In genomic region chr7:63910225-63910624, GRCm38 (mm10) we compare ENCODE assay signal across 15 mouse cellular contexts. TPM values are rescaled to one million over a fixed set of nuclear protein-coding genes. Genes with fewer than 3 reads are reported as not detected.
DNase-seq lines count a peak whose midpoint lies in the region; ATAC-seq and TF ChIP-seq lines count a peak whose summit lies in the region.
"Had no signal": no experiment of that assay in that cellular context is flagged by ENCODE, and none has a peak within 500 bp of the region (broad histone marks: within the 10 kb centered on the region; RNA-seq: fewer than 3 reads in every experiment).

No protein-coding gene starts in this region.

- H3K36me3 ChIP-seq in heart, embryonic 10.5 days = no peaks in the 10 kb centered on the region
- H3K36me3 ChIP-seq in kidney, postnatal 0 days (ENCODE audit: insufficient read depth, low read length) = no peaks in the 10 kb centered on the region
- H3K36me3 ChIP-seq in E14TG2a.4 (ENCODE audit: insufficient read depth, low read length) = peaks cover 16% of the 10 kb centered on the region; the same call in 1 of the 2 replicates
- no peaks in the 10 kb centered on the region for H3K36me3 ChIP-seq in embryonic facial prominence, embryonic 15.5 days
- H3K36me3 ChIP-seq: embryonic facial prominence, embryonic 12.5 days; hindbrain, embryonic 13.5 days; limb, embryonic 13.5 days had no signal

- H3K27ac ChIP-seq in heart, embryonic 10.5 days = 0 out of 2 replicates have a peak overlapping the region, but pooled peaks have one; percentile 42
- H3K27ac ChIP-seq in kidney, postnatal 0 days = 0 out of 2 replicates have a peak overlapping the region, but pooled peaks have one; percentile 82
- 0 out of 2 replicates have a peak overlapping the region, but pooled peaks have one; percentile 4 for H3K27ac ChIP-seq in embryonic facial prominence, embryonic 15.5 days (replicated peaks)
- H3K27ac ChIP-seq: embryonic facial prominence, embryonic 12.5 days; hindbrain, embryonic 13.5 days had no signal

- no peak for TF ChIP-seq CTCF in kidney, postnatal 0 days (IDR thresholded peaks at IDR 0.05; ENCODE audit: low read depth)
- TF ChIP-seq CTCF in E14TG2a.4 (conservative IDR thresholded peaks at IDR 0.05; ENCODE audit: low read length) = no peak

- no peak overlapping the region for H3K4me3 ChIP-seq in heart, embryonic 10.5 days
- H3K4me3 ChIP-seq in kidney, postnatal 0 days (replicated peaks; ENCODE audit: low read depth, low read length) = no peak overlapping the region
- peak overlapping the region; percentile 46 for H3K4me3 ChIP-seq in E14TG2a.4 (replicated peaks; ENCODE audit: low read length)
- no peak overlapping the region for H3K4me3 ChIP-seq in embryonic facial prominence, embryonic 15.5 days (replicated peaks)
- H3K4me3 ChIP-seq: embryonic facial prominence, embryonic 12.5 days; hindbrain, embryonic 13.5 days; limb, embryonic 13.5 days had no signal

- WGBS in heart, embryonic 10.5 days = 46% methylated on average over 5 of the region's 5 CpGs
- 48% methylated on average over 5 of the region's 5 CpGs for WGBS in kidney, postnatal 0 days
- 55% methylated on average over 5 of the region's 5 CpGs for WGBS in embryonic facial prominence, embryonic 15.5 days

- H3K27me3 ChIP-seq in heart, embryonic 10.5 days (ENCODE audit: insufficient read depth, poor library complexity, severe bottlenecking) = no peaks in the 10 kb centered on the region
- H3K27me3 ChIP-seq in kidney, postnatal 0 days (ENCODE audit: insufficient read depth, low read length) = no peaks in the 10 kb centered on the region
- no peaks in the 10 kb centered on the region for H3K27me3 ChIP-seq in E14TG2a.4 (ENCODE audit: insufficient read depth, low read length)
- no peaks in the 10 kb centered on the region for H3K27me3 ChIP-seq in embryonic facial prominence, embryonic 15.5 days
- H3K27me3 ChIP-seq: embryonic facial prominence, embryonic 12.5 days; hindbrain, embryonic 13.5 days; limb, embryonic 13.5 days had no signal

- H3K9ac ChIP-seq in kidney, postnatal 0 days (ENCODE audit: low read depth, low read length) = no peak overlapping the region
- no peak overlapping the region for H3K9ac ChIP-seq in embryonic facial prominence, embryonic 15.5 days
- H3K9ac ChIP-seq: embryonic facial prominence, embryonic 12.5 days; hindbrain, embryonic 13.5 days; limb, embryonic 13.5 days had no signal

- peaks cover 84% of the 10 kb centered on the region for H3K4me1 ChIP-seq in heart, embryonic 10.5 days
- peaks cover 43% of the 10 kb centered on the region for H3K4me1 ChIP-seq in kidney, postnatal 0 days (replicated peaks; ENCODE audit: insufficient read depth, low read length)
- peaks cover 94% of the 10 kb centered on the region for H3K4me1 ChIP-seq in E14TG2a.4 (replicated peaks; ENCODE audit: low read depth, low read length)
- H3K4me1 ChIP-seq in embryonic facial prominence, embryonic 15.5 days = peaks cover 62% of the 10 kb centered on the region

- DNase-seq in heart, embryonic 10.5 days (ENCODE audit: low spot score) = no peak
- DNase-seq in heart, postnatal 4 days = no peak
- no peak for DNase-seq in kidney, postnatal 0 days (ENCODE audit: low spot score)
- no peak for DNase-seq in kidney, postnatal 14 days
- DNase-seq in frontal cortex, postnatal 36 days (ENCODE audit: low spot score in 2 of 2) = no peak
- no peak for DNase-seq in MN1 (ENCODE audit: low spot score)
- DNase-seq: layer of hippocampus, postnatal 36 days had no signal

- ATAC-seq in kidney, postnatal 0 days (replicated peaks; ENCODE audit: low FRiP score, low read depth) = no peak
- ATAC-seq in embryonic facial prominence, embryonic 15.5 days (ENCODE audit: insufficient number of reproducible peaks, low FRiP score, low TSS enrichment, low read depth) = no peak
- ATAC-seq: forebrain, embryonic 14.5 days had no signal

- H3K9me3 ChIP-seq in heart, embryonic 10.5 days = no peaks in the 10 kb centered on the region
- H3K9me3 ChIP-seq in kidney, postnatal 0 days (replicated peaks; ENCODE audit: low read length) = no peaks in the 10 kb centered on the region
- H3K9me3 ChIP-seq in E14TG2a.4 (ENCODE audit: low read length) = no peaks in the 10 kb centered on the region
- H3K9me3 ChIP-seq in embryonic facial prominence, embryonic 15.5 days (replicated peaks) = no peaks in the 10 kb centered on the region
- H3K9me3 ChIP-seq: embryonic facial prominence, embryonic 12.5 days; hindbrain, embryonic 13.5 days; limb, embryonic 13.5 days had no signal

- H3K4me2 ChIP-seq in kidney, postnatal 0 days (ENCODE audit: low read length) = no peak overlapping the region
- no peak overlapping the region for H3K4me2 ChIP-seq in embryonic facial prominence, embryonic 15.5 days (replicated peaks)
- H3K4me2 ChIP-seq: embryonic facial prominence, embryonic 12.5 days; hindbrain, embryonic 13.5 days; limb, embryonic 13.5 days had no signal

RNA-seq across cellular contexts. Expression of gene E030018B13Rik, which starts 6.4 kb away (rescaled TPM):
- 0.18 TPM in 1 of 2 replicates, not detected in the other for polyA plus RNA-seq in heart, embryonic 10.5 days (2016; fragmentation: Nextera tagmentation; extraction: Ambion mirVana)
- not detected for total RNA-seq in heart, postnatal 4 days (2021)
- polyA plus RNA-seq in kidney, postnatal 0 days (2015; fragmentation: Nextera tagmentation; extraction: Ambion mirVana) = not detected in 2 replicates
- polyA plus RNA-seq in embryonic facial prominence, embryonic 15.5 days (2015; fragmentation: Nextera tagmentation; extraction: Ambion mirVana) = 0.16 and 0.22 TPM in 2 replicates
- total RNA-seq: gastrocnemius, postnatal 14 days; layer of hippocampus, postnatal 36 days; midbrain, postnatal 0 days had no signal
- polyA plus RNA-seq: embryonic facial prominence, embryonic 12.5 days; forebrain, embryonic 14.5 days; hindbrain, embryonic 13.5 days; midbrain, postnatal 0 days had no signal

RNA-seq across cellular contexts. Expression of gene Klf13, which starts 28.5 kb away (rescaled TPM):
- polyA plus RNA-seq in heart, embryonic 10.5 days (2016; fragmentation: Nextera tagmentation; extraction: Ambion mirVana) = 17.3 and 18.3 TPM in 2 replicates
- total RNA-seq in heart, postnatal 4 days (2021) = 10 to 100 TPM; 52.1 to 53.2 TPM
- polyA plus RNA-seq in kidney, postnatal 0 days (2015; fragmentation: Nextera tagmentation; extraction: Ambion mirVana) = 27.5 and 28.8 TPM in 2 replicates
- 39.2 and 39.9 TPM in 2 replicates for polyA plus RNA-seq in embryonic facial prominence, embryonic 15.5 days (2015; fragmentation: Nextera tagmentation; extraction: Ambion mirVana)

Comparison
In these comparisons a context has a peak if more than half of its experiments do, and no peak if none do; other contexts are left out.
1. H3K27ac ChIP-seq: peak in every context shown above with its lines; median percentile 82 in kidney, postnatal 0 days; 42 in heart, embryonic 10.5 days; 4 in embryonic facial prominence, embryonic 15.5 days.